9 mouse cellular contexts compared by ENCODE assay signal in genomic region chr13:69991253-69991891, GRCm38 (mm10).
DNase-seq lines count a peak whose midpoint lies in the region; ATAC-seq and TF ChIP-seq lines count a peak whose summit lies in the region.
"Had no signal": no experiment of that assay in that cellular context is flagged by ENCODE, and none has a peak within 500 bp of the region (broad histone marks: within the 10 kb centered on the region; RNA-seq: fewer than 3 reads in every experiment).

No protein-coding gene starts in this region.

- TF ChIP-seq CTCF in bone marrow, adult 2 months (IDR thresholded peaks at IDR 0.05; ENCODE audit: control insufficient read depth, insufficient read depth, low read length) = peak; percentile 62
- peak; percentile 86 for TF ChIP-seq CTCF in stomach, postnatal 0 days (IDR thresholded peaks at IDR 0.05; ENCODE audit: low read depth)

- H3K4me2 ChIP-seq in heart, embryonic 11.5 days = no peak overlapping the region
- H3K4me2 ChIP-seq in embryonic facial prominence, embryonic 12.5 days (replicated peaks) = no peak overlapping the region
- H3K4me2 ChIP-seq in stomach, postnatal 0 days (replicated peaks; ENCODE audit: low read depth) = no peak overlapping the region
- H3K4me2 ChIP-seq: lung, embryonic 15.5 days had no signal

- no peak overlapping the region for H3K4me3 ChIP-seq in heart, embryonic 11.5 days (ENCODE audit: low read depth, low read length)
- no peak overlapping the region for H3K4me3 ChIP-seq in bone marrow, adult 2 months (replicated peaks; ENCODE audit: control insufficient read depth, low read depth, low read length)
- no peak overlapping the region for H3K4me3 ChIP-seq in embryonic facial prominence, embryonic 12.5 days
- no peak overlapping the region for H3K4me3 ChIP-seq in hindbrain, embryonic 10.5 days
- no peak overlapping the region for H3K4me3 ChIP-seq in midbrain, embryonic 10.5 days
- no peak overlapping the region for H3K4me3 ChIP-seq in stomach, postnatal 0 days (ENCODE audit: low read depth, low read length)
- H3K4me3 ChIP-seq: lung, embryonic 15.5 days had no signal

- no peak for ATAC-seq in heart, embryonic 11.5 days (replicated peaks; ENCODE audit: insufficient number of reproducible peaks, low FRiP score, low TSS enrichment)
- 0 out of 2 replicates have a peak, but pooled peaks have one; percentile 43 for ATAC-seq in embryonic facial prominence, embryonic 12.5 days (ENCODE audit: insufficient number of reproducible peaks, insufficient read depth, low FRiP score, low TSS enrichment)
- ATAC-seq in stomach, postnatal 0 days (ENCODE audit: low FRiP score, low TSS enrichment) = no peak

- TF ChIP-seq EP300 in stomach, postnatal 0 days (optimal IDR thresholded peaks at IDR 0.05) = no peak

- no peak overlapping the region for H3K27ac ChIP-seq in heart, embryonic 11.5 days (ENCODE audit: low read depth, low read length)
- no peak overlapping the region for H3K27ac ChIP-seq in bone marrow, adult 2 months (ENCODE audit: control insufficient read depth, insufficient read depth, low read depth, low read length, poor library complexity)
- no peak overlapping the region for H3K27ac ChIP-seq in embryonic facial prominence, embryonic 12.5 days
- 0 out of 2 replicates have a peak overlapping the region, but pooled peaks have one; percentile 16 for H3K27ac ChIP-seq in hindbrain, embryonic 10.5 days
- 0 out of 2 replicates have a peak overlapping the region, but pooled peaks have one; percentile 3 for H3K27ac ChIP-seq in midbrain, embryonic 10.5 days (replicated peaks)
- no peak overlapping the region for H3K27ac ChIP-seq in stomach, postnatal 0 days (replicated peaks)
- H3K27ac ChIP-seq: lung, embryonic 15.5 days had no signal

- 31% methylated on average over 11 of the region's 11 CpGs for WGBS in heart, embryonic 11.5 days (ENCODE audit: insufficient replicate concordance)
- 26% methylated on average over 11 of the region's 11 CpGs for WGBS in bone marrow, adult 2 months
- 30% methylated on average over 11 of the region's 11 CpGs for WGBS in embryonic facial prominence, embryonic 12.5 days
- 31% methylated on average over 11 of the region's 11 CpGs for WGBS in hindbrain, embryonic 10.5 days
- 24% methylated on average over 11 of the region's 11 CpGs for WGBS in midbrain, embryonic 10.5 days
- 31% methylated on average over 11 of the region's 11 CpGs for WGBS in stomach, postnatal 0 days

- H3K36me3 ChIP-seq in heart, embryonic 11.5 days (ENCODE audit: control insufficient read depth, insufficient read depth, low read length) = no peaks in the 10 kb centered on the region
- H3K36me3 ChIP-seq in embryonic facial prominence, embryonic 12.5 days = no peaks in the 10 kb centered on the region
- H3K36me3 ChIP-seq in hindbrain, embryonic 10.5 days = no peaks in the 10 kb centered on the region
- H3K36me3 ChIP-seq in midbrain, embryonic 10.5 days = no peaks in the 10 kb centered on the region
- H3K36me3 ChIP-seq in stomach, postnatal 0 days (ENCODE audit: control insufficient read depth, insufficient read depth, low read length) = no peaks in the 10 kb centered on the region
- H3K36me3 ChIP-seq: lung, embryonic 15.5 days had no signal

- 0 out of 2 replicates have a peak, but pooled peaks cover 5% of the 10 kb centered on the region for H3K4me1 ChIP-seq in heart, embryonic 11.5 days (ENCODE audit: control insufficient read depth, insufficient read depth, low read length)
- H3K4me1 ChIP-seq in bone marrow, adult 2 months (ENCODE audit: control insufficient read depth, insufficient read depth, low read length) = no peaks in the 10 kb centered on the region
- H3K4me1 ChIP-seq in embryonic facial prominence, embryonic 12.5 days = no peaks in the 10 kb centered on the region
- H3K4me1 ChIP-seq in hindbrain, embryonic 10.5 days (replicated peaks) = peaks cover 30% of the 10 kb centered on the region
- peaks cover 15% of the 10 kb centered on the region for H3K4me1 ChIP-seq in midbrain, embryonic 10.5 days
- no peaks in the 10 kb centered on the region for H3K4me1 ChIP-seq in stomach, postnatal 0 days (replicated peaks; ENCODE audit: control insufficient read depth, insufficient read depth)

- no peaks in the 10 kb centered on the region; the same call in 1 of the 2 replicates for H3K27me3 ChIP-seq in heart, embryonic 11.5 days (ENCODE audit: control insufficient read depth, insufficient read depth, low read length)
- H3K27me3 ChIP-seq in embryonic facial prominence, embryonic 12.5 days = 0 out of 2 replicates have a peak, but pooled peaks cover 4% of the 10 kb centered on the region
- H3K27me3 ChIP-seq in hindbrain, embryonic 10.5 days (ENCODE audit: insufficient read depth, poor library complexity, severe bottlenecking) = no peaks in the 10 kb centered on the region
- H3K27me3 ChIP-seq in midbrain, embryonic 10.5 days (ENCODE audit: low read depth, poor library complexity, severe bottlenecking) = peaks cover 4% of the 10 kb centered on the region; the same call in 1 of the 2 replicates
- no peaks in the 10 kb centered on the region for H3K27me3 ChIP-seq in stomach, postnatal 0 days (ENCODE audit: control insufficient read depth, insufficient read depth, low read length)
- H3K27me3 ChIP-seq: lung, embryonic 15.5 days had no signal

- H3K9ac ChIP-seq in heart, embryonic 11.5 days (ENCODE audit: low read depth, low read length) = no peak overlapping the region
- no peak overlapping the region for H3K9ac ChIP-seq in embryonic facial prominence, embryonic 12.5 days
- H3K9ac ChIP-seq in stomach, postnatal 0 days (ENCODE audit: low read length) = no peak overlapping the region
- H3K9ac ChIP-seq: lung, embryonic 15.5 days had no signal

- peak; percentile 52 for DNase-seq in heart, adult 11 months
- DNase-seq in hindbrain, embryonic 10.5 days (ENCODE audit: low spot score) = peak; percentile 70
- DNase-seq in left cerebral cortex, adult 11 months (ENCODE audit: low spot score) = peak; percentile 33
- peak; percentile 63 for DNase-seq in midbrain, embryonic 10.5 days (ENCODE audit: low spot score)
- peak; percentile 59 for DNase-seq in stomach, postnatal 0 days (ENCODE audit: low spot score)

- no peak for TF ChIP-seq POLR2A in bone marrow, adult 2 months (IDR thresholded peaks at IDR 0.05; ENCODE audit: borderline replicate concordance, control insufficient read depth, low read depth, low read length)

- H3K9me3 ChIP-seq in heart, embryonic 11.5 days (replicated peaks; ENCODE audit: control insufficient read depth, low read length) = no peaks in the 10 kb centered on the region
- no peaks in the 10 kb centered on the region for H3K9me3 ChIP-seq in embryonic facial prominence, embryonic 12.5 days
- no peaks in the 10 kb centered on the region for H3K9me3 ChIP-seq in hindbrain, embryonic 10.5 days
- H3K9me3 ChIP-seq in midbrain, embryonic 10.5 days (replicated peaks) = no peaks in the 10 kb centered on the region
- no peaks in the 10 kb centered on the region for H3K9me3 ChIP-seq in stomach, postnatal 0 days (ENCODE audit: control insufficient read depth, low read length)
- H3K9me3 ChIP-seq: lung, embryonic 15.5 days had no signal

Comparison
In these comparisons a context has a peak if more than half of its experiments do, and no peak if none do; other contexts are left out.
1. H3K27ac ChIP-seq: peak in hindbrain, embryonic 10.5 days (single experiment) and midbrain, embryonic 10.5 days (single experiment); none in heart, embryonic 11.5 days (single experiment), bone marrow, adult 2 months (single experiment), embryonic facial prominence, embryonic 12.5 days (single experiment) and stomach, postnatal 0 days (single experiment).
2. Peak in every context shown above with its lines, with median percentiles within 50 percentile points of each other: DNase-seq.